Mouse (Mus musculus) retina, embryonic 14.5 days (tissue): ENCODE results near the gene Tmem59.

Source experiments
- DNase-seq: peaks from one replicate; pipeline ENCODE4 v3.0.0-alpha.2; 2015; ENCODE audit warnings: low spot score

Tmem59 gene

DNA sequence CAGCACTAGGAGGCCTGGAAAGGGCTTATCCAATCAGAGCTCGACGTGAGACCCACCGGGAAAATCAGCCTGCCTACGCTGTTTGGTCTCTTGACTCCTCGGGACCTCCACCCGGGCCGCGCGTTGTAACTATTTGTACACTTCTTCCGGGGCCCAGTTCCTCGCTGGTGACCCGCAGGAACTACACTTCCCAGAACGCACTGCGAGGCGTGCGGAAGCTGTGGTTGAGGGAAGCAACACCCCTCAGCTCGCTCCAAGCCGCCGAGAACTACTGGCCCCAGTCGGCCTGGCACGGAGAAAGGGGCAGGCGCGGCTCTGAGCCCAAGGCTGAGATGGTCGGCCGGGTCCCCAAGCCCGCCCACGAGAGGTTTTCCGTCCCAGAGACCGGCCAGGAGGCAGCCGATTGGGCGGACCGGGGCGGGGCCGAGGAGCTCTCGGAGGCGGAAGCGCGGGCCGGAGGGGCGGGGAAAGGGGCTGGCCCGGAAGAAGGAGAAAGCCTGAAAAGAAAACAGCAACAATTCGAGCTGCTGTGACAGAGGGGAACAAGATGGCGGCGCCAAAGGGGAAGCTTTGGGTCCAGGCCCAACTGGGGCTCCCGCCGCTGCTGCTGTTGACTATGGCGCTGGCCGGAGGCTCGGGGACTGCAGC, at the start of gene Tmem59:
Gene Tmem59, plus strand, starts transcription at position 218 of the 648 bp plus-strand sequence.
- peak; percentile 94 for DNase-seq

DNA sequence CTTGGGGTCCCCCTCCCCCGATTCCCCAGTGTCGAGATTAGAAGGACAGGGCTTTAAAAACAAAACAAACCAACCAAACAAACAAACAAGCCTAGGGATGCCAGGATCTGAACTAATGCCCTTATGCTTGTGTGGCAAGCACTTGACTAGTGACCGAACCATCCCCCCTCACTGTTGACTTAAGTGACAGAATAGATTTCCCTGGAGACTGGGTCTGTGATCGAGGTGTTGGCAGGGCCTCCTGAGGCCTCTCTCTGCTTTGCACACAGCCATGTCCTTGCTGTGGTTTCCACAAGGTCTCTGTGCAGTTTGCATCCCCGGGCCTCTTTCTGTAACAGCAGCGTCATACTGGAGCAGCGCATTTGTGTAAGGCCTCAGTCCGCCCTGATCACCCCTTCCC, 48.8 kb upstream of the Tmem59 start:
- DNase-seq: no peak

DNA sequence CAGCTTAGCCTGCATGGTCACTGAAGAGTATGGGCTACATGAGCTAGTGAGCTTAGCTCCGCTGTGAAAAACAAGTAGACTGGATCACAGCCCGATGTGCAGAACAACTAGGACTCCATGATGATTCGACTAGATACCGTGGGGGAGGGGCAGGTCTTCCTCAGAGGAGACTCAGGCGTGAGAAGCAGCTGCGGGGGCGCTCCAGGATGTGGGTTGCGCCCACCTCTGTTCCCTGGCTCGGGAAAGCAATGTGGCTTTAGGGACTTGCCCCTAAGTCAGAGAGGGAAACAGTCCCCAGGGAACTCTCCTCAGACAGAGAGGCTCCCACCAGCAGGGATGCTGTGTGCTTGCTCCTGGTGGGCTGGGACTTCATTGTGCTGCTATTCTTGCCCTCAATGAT, 47.7 kb upstream of the Tmem59 start:
- DNase-seq: peak; percentile 60

DNA sequence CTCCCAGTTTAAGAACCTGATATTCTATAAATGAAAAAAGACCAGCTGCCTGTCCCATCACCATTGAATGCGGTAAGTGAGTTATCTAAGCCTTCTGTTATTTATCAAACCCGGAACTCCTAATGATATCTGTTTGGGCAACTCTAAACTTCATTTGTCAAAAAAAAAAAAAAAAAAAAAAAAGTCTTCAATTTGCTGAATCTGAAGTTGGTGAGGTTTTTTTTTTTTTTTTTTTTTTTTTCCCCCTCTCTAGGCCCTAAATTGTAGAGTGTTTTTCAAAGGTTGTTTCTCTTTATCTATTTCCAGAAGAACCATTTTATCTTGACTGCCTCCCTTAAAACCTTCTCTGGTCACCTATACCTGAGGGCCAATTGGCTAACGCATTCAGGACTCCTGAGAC, 43.3 kb upstream of the Tmem59 start:
- no peak for DNase-seq

DNA sequence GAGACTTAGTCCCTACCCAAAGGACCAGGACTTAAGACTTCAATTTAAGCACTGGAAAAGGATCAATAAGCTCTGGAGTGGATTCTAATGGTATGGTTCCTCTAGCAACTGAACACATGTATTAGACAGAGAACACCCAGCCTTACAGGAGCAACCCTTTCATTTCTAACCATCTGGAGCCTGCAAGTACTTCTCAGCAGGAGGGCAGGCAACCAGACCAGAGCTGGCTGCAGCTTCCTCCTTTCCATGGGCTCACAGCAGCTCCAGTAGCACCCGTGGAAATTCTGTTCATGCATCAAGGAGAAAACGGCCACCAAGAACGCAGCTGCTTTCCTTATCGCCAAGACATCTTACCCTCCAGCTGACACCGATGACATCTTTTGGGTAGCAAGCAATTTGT, 42.5 kb upstream of the Tmem59 start:
- no peak for DNase-seq

DNA sequence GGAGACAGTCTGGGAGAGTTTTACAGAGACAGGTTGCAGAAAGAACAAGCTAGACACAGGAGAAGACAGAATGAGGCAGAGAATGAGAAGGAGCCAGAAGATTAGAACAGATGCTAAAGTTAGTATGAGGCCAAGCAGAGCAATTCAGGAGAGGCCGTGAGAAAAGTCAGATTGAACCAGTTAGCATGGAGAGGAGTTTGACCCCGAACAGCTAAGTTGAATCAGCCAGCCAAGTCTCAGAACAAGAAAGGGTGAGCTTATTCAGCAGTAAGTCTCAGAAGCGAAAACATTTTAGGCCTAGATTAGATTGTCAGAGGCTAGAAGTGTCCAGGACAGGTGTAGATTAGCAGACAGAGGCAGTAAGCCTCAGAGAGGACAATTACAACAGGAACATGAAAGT, 41.7 kb upstream of the Tmem59 start:
- DNase-seq: no peak

DNA sequence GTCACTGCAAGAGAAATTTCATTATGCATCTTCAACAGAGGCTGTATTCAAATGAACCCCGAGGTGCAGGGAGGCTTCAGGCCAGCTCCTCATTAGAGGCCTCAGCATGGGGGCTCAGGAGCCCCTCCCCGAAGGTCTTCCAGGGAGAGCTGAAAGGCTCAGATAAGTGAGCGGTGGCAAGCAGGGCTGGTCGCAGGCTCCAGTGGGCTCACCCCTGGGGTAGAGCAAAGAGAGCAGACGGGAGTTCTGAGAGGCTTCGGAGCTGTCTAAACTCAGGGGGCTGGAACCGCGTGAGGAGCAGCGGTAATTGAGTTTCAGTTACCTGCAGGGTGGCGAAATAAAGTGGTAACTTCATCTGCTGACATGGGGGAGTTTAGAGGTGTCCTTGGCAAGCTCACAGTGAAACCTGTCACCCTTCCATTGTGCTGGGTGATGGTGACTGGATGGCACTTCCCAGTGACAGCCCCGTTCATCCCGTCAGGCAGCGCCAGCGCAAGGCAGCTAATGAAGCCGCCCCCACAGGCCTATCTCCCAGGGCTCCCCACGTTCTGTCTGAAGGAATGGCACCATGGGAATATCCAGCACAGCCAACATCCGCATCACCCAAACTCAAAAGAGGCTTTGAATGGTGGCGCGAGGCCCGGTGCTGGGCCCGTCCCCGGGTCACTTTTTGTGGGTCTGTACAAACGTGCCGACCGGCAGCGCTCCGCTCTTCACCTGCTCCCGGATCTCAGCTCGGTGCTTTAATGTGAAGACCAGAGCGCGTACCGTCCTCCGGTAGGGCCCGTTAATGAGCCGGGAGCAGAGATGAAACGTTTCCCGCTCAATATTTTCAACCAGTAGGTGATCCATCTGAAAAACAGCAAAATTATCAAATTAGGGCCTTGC, 39.0 kb upstream of the Tmem59 start:
- DNase-seq: peak; percentile 24

DNA sequence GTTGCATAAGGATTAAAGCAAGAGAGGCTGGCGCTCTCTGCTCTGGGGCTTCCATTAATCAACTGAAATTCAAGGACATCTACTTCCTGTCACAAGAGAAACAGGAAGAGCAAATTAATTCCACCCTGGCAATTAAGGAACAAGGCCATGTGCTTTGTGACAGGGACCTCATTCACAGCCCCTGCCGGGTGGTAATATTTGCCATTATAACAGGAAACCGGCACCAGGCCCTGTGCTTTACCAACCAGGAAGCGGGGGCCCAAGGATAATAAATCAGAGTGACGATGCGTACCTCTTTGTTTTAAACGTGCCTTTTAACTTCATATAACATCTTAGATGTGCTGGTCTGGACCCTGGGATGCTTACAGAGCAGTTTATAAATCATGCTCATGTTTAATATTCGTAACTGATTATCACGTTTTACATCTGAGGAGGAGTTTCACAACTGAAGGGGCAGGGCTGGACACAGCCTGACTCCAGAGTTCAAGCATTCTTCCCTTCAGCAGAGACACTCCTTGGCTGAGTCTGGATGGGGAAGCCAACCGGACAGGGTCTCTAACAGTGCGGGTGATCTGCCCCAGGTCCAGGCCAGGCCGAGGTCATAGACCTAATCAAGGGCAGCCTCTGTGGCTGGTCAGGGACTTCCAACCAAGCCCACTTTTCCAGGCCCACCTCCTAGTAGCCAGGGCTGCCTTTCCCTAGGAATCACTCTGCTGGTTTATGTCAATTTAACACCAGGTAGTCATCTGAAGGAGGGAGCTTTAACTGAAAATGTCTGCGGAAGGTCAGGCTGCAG, 38.2 kb upstream of the Tmem59 start:
- peak; percentile 64 for DNase-seq

DNA sequence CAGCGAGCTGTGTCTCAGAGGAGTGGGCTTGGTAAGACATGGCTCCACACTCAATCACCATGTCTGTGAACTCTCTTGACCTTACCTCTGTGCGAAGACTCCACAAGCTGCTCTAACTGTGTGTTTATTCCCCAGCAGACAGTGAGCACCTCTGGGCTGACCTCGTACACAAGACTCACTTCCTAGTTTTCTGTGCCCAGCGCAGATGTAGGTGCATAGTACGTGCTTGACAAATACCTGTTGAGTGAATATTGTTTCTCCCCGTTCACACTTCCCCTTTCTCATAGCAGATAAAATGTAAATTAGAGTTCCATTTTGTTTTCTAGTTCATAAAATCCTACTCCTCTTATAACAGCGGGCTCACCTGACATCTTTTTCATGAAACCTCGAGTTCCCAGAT, 34.7 kb upstream of the Tmem59 start:
- DNase-seq: no peak

DNA sequence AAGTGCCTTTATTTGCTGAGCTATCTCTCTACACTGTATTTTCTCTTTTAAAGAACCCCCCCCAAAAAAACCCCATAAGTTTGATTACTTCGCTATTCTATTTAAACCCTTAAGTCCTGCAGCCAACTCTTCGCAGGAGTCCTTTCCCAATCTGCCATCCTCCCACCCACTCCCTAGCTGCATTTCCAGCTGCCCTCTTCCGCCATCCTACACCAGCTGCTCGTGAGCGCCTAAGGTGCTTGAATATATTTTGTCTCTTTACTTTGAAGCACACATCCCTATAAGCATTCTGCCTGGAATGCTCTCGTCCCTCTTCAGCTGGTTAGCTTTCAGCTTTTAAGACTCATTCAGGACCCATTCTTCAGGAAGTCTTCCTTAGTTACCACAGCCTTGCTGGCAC, 27.2 kb upstream of the Tmem59 start:
- no peak for DNase-seq

DNA sequence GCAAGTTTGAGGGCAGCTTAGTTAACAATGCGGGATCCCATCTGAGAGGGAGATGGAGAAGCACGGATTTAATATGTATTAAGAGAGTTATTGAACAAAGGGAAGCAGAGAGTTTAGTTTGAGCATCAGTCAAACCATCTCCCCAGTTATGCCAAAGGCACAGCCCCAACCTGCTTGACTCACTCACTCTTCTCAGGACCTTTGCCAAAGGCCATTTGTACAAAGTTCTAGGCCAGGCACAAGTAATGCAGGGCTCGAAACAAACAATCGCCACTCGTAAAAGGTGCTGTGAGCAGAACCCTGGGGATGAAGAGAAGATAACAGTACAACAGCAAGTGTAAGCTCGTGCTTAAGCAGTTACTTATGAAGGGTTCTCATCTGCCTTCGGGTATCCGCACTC, 25.6 kb upstream of the Tmem59 start:
- DNase-seq: no peak

DNA sequence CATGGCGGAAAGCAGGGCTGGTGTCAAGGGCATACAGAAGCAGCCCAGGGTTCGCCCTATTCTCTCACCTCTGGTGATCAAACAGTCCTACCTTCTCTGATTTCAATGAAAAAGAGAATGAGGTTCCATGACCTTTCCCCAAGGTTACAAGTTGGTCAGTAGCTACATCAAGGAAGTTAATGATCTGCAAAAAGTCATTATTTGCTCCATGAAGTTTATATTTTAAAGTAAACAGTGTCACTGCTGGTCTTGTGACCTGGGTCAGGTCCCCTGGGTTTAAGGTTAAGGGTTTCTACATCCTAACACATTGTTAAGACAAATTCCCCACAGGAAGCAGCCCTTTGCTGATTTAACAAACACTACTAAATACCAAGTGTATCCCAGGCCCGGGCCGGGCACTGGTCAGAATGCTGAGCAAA, 21.2 kb upstream of the Tmem59 start:
- no peak for DNase-seq

DNA sequence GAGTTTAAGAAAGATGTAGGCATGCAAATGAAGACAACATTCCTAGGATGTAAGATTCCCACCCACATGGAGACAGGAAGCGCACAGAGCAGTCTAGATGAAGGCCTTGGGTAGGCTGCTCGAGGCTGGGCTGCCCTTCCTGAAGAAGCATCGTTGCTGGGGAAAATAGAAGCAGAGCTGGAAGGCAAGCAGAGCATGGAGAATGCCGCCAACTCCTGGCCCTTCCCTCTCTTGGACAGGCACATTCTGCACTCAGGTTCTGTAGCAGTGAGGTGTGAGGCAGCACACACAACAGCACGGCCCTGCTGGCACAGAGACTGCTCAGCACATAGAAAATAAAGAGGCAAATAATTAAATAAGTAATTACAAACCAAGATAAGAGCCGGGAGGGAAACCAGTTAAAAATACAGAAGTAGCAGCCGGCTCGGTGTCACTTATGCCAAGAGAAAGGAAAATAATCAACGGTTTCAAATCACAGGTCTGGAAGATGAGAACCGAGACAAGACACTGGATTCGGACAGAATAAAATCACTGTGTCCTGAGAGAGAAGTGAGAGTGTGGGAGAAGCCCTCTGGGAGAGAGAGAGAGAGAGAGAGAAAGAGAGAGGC, 18.9 kb upstream of the Tmem59 start:
- no peak for DNase-seq

DNA sequence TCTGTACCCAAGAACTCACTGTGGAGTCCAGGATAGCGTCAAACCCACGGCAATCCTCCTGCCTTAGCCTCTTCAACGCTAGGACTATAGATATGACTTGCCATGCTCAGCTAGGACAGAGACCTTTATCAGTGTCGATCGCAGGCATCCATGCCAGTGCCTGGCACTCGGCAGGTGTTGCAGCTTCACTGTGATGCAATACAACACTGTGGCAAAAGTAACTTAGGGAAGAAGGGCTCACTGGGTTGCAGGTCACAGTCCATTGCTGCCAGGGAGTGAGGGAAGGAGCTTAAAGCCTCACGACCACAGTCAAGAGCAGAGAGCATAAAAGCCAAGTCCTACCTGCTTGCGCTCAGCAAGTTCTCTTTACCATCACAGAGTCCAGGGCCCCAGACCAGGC, 18.0 kb upstream of the Tmem59 start:
- no peak for DNase-seq

DNA sequence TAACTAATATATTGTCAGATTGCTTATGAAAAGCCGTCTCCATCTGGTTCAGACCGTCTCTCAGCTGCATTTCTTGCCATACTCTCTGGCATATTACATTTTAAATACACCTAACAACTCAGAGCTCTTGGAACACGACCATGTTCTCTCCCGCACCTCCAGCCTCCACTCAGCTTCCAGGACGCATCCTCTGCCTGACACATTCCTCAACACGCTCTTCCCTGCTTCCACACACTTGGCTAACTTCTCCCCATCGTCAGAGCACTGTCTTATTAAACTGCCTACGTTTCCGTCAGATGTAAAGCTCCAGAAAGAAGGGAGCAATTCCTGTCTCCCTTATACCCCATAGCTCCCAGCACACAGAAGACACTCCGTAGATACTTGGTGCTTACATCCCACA, 14.9 kb upstream of the Tmem59 start:
- no peak for DNase-seq

DNA sequence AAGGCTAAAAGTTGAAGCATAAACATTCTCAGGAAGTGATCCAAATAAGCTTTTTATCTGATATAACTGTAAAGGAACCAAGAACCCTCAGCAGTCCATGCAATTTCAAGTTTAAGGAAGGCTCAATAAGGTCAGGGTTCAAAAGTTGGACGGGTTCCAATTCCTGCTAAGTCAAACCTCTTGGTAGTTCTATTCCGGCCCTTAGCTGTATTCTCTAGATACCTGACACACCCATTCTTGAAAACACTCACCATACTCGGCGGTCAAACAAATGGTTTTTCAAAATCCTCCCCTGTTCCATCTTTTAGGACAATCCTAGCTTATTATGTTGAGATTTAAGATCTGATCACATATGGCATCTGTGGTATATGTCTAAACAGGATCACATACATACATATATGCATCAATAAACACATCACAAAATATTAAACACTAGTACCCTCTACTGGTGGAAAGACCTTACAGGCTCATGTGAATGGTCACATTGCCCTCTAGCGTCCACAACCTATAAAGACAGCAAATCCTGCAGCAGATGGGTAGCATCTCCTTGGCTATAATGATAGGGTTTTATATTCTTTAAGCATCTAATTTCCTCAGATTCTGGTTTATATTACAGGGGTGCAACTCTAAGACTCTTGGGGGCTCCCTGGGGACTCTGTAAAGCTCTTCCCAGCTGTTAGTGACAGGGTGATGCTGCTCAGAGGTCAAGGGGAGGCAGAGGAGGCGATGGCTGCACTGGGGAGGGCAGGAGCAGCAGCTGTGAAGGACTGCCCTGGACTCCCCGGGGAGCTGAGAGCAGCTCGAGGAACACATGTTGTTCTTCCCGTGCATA, 14.2 kb upstream of the Tmem59 start:
- peak; percentile 93 for DNase-seq

DNA sequence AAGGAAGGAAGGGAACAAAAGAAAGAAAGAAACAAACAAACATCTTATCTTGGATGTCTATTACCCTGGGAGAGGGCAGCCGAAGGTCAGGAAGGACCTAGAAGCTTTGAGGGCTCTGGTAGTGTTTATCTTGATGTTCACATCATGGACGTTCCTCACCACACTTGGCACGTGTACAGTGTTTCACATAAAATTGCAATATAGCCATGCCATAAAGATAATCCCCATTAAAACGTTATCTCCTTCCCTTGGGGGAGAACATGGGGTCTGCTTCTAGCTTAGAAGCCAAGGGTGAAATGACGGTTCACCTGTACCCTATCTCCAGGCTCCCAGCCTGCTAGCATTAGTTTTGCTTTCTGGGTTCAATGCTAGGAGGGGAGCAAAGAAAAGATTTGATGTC, 11.5 kb upstream of the Tmem59 start:
- DNase-seq: no peak

DNA sequence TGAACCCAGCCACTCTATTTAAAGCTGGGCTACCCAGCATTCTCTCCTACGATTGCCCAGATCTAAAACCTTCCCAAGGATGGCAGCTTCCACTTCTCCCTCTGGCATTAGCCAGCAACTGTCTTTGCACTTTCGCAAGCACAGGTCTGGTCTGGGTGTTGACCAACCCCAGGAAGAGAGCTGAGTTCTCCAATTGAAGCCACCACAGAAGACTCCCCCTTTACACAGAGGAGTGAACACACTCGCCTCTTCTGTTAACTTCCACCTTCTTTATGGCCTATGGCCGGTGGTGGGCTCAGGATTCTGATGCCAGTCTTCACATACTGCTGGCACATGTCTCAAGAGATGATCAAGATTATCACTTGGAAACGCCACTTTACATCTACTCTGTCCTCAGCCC, 10.4 kb upstream of the Tmem59 start:
- DNase-seq: no peak

DNA sequence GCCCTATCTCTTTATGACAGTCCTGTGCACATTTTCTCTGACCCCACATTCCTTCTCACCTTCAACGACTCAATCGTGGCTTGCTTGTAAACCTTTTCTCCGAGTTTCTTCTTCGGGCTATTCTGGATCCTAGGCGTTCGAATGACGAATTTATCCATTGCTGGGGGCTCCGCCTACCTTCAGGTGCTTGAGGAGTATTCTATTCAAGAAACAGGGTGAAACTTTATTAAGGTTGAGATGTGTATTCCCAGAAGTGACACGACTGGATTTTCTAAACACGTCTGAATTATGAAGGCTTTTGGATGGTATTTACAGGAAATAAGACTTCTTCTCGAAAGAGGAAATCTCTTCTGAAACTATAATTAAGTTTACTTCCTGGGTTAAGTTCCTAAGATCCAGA, 693 bp upstream of the Tmem59 start:
- no peak for DNase-seq

DNA sequence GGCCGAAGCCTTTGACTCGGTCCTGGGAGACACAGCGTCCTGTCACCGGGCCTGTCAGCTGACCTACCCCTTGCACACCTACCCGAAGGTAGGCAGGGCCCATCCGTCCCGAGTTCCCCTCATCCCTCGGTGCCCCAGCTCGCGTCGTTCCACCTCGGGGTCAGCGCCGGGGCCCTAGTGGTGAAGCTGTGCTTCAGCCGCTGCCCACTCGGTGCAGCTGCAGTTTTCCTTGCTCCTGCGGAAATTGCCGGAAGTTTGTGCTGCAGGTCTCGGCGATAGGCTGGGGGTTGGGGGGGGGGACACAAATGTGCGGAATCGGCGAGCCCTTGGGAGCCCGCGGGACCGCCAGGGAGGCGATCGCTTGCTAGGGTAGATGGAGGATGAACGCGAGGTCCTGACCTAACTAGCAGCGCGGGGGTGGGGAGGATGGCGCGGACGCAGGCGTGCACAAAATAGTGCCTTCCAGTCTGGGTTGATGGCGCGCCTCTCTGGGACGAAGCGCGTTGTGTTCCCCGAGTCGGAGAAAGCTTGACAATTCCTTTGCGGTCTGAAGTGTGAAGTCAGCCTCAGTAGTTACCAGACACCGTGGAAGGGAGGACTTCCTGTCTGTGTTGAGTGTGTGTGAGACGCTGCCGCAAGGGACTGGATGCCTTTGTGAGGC, 761 bp downstream of the Tmem59 start, which contains the start of gene Tceanc2:
Gene Tceanc2, minus strand, starts transcription at position 287 of the 661 bp plus-strand sequence.
- peak; percentile 45 for DNase-seq

DNA sequence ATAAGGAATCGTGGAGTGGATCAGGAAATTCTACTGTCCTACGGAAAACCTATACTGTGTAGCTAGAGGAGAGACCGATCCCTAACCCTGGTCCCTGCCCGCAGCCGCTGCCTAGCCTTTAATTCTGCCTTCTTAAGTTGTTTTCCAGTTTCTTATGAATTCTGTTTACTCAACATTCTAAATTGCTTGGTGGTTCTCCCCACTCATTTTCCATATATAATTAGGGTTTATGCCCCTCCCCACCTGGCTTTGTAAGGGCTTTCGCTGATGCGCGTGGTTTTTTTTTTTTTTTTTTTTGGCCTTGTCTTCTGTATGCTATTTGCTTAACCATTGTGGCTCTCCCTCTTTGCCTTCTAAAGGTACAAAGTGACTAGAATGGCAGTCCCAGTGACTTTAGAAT, 1.4 kb downstream of the Tmem59 start:
- DNase-seq: no peak
